Mouse (Mus musculus): Measurements from ENCODE around the gene Kng2. TPM values are rescaled to one million over a fixed set of nuclear protein-coding genes. Genes with fewer than 3 reads are reported as not detected.
"Not testable (repeated sequence)": the region's sequence is repeated elsewhere in the genome, so short reads cannot be mapped to it uniquely, and the experiment has no call there.

Gene Kng2
- polyA plus RNA-seq (2014; fragmentation: Nextera tagmentation; extraction: Ambion mirVana): 0.48 and 0.78 TPM in 2 replicates

DNA sequence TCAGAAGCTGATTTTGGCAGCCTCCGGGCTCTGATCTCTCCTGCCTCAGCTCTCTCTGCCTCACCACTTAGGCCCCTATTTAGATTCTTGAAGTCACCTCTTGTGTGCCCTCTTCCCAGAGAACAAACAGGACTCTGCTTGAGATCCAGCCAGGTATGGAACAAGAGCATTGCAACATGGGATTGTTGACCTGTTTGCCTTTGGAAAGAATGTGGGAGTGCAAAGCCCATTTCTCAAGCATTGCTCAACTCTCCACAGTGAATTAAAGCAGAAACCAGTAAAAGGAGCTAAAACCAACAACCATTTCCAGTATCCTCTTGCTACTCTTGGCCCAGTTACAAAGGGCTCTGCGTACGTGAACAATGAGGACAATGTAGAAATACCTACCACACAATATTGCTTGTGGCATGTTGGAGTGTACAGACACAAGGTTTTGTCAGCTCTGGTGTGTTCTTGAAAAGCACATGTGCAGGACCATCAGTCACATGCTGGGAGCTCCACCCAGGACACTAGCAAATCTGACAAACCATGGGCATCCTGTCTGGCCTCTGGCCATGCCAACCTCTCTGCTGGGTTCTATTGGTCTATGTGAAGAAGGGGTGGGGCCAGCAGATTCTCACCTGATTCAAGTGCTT lies at the start of gene Kng2:
Gene Kng2 (minus strand): TSS at position 517 of the 635 bp plus-strand sequence.
- not testable (repeated sequence) for H3K27ac ChIP-seq (ENCODE audit: low read depth, low read length); H3K4me3 ChIP-seq (ENCODE audit: low read depth, low read length); H3K4me1 ChIP-seq (ENCODE audit: control insufficient read depth, insufficient read depth, low read length); H3K27me3 ChIP-seq (ENCODE audit: control insufficient read depth, insufficient read depth, low read length); H3K9ac ChIP-seq (replicated peaks; ENCODE audit: low read depth, low read length); H3K9me3 ChIP-seq (ENCODE audit: control insufficient read depth, low read length); ATAC-seq (ENCODE audit: low read depth); H3K36me3 ChIP-seq (ENCODE audit: control insufficient read depth, insufficient read depth, low read length); H3K4me2 ChIP-seq (ENCODE audit: low read depth, low read length)
- 67% methylated on average over 3 of the region's 3 CpGs for WGBS

DNA sequence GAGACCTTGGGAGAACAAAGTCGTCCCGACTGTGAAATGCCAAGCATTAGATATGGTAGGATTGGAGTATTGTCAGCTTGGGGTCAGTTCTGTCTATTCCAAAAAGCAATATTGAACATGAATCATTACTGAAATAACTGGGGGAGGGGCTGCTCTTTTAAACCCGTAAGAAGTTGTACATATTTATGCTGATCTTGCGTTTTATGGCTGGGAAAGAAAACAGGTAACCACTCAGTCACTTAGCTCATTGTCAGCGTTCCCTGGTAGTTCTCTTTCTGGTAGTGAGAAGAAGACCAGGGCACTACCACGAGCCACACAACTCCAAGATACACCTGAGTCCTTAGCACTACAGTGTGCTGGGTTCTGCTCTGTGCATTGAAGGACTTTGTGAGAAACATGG lies 48.2 kb upstream of the Kng2 start:
- not testable (repeated sequence) for H3K9me3 ChIP-seq (ENCODE audit: control insufficient read depth, low read length); ATAC-seq (ENCODE audit: low read depth); H3K27ac ChIP-seq (ENCODE audit: low read depth, low read length); H3K36me3 ChIP-seq (ENCODE audit: control insufficient read depth, insufficient read depth, low read length); H3K4me1 ChIP-seq (ENCODE audit: control insufficient read depth, insufficient read depth, low read length); H3K27me3 ChIP-seq (ENCODE audit: control insufficient read depth, insufficient read depth, low read length); H3K4me3 ChIP-seq (ENCODE audit: low read depth, low read length); H3K4me2 ChIP-seq (ENCODE audit: low read depth, low read length); H3K9ac ChIP-seq (replicated peaks; ENCODE audit: low read depth, low read length)
- 81% methylated on average over 6 of the region's 6 CpGs for WGBS

DNA sequence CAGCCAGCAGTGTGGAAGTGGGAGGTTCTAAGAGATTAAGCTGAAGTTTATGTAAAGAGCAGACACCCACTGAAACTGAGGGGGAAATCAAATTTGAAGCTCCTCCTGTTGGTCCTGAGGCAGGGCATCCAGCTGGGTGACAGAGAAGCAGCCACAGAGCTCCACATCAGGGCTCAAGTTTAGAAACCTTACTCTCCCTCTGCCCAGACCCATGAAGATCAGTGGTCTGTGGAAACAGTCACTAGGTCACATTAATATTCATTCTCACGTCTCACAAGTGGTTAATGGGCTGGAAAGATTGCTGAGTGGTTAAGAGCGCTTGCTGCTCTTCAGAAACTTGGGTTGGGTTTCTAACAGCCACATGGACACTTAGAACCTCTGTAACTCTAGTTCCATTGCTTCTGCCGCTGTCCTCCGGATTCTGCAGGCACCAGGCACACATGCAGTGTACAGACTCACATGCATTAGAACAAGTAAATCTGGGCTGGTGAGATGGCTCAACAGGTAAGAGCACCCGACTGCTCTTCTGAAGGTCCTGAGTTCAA lies 31.6 kb upstream of the Kng2 start:
- H3K9ac ChIP-seq (replicated peaks; ENCODE audit: low read depth, low read length); H3K27ac ChIP-seq (ENCODE audit: low read depth, low read length); H3K4me3 ChIP-seq (ENCODE audit: low read depth, low read length); H3K4me1 ChIP-seq (ENCODE audit: control insufficient read depth, insufficient read depth, low read length); ATAC-seq (ENCODE audit: low read depth); H3K36me3 ChIP-seq (ENCODE audit: control insufficient read depth, insufficient read depth, low read length); H3K27me3 ChIP-seq (ENCODE audit: control insufficient read depth, insufficient read depth, low read length); H3K9me3 ChIP-seq (ENCODE audit: control insufficient read depth, low read length); H3K4me2 ChIP-seq (ENCODE audit: low read depth, low read length): not testable (repeated sequence)
- 68% methylated on average over 5 of the region's 5 CpGs for WGBS

DNA sequence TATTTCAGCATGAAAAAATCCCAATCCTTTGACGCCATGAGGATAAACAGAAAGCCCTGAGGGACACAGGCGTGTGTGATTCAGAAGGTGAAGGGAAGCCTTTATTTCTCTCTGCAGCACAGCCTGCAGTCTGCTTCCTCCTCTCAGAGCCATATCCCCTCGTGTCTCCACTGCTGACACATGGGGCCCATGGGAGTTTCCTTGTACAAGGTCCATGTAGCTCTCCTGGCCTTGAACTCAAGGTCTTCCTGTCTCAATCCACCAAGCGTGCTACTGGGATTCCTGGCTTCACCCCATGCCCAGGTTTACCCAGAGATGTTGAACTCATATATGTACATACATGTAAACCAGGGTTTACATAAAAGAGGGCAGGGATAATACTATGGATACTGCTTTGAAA lies 30.3 kb upstream of the Kng2 start:
- H3K27me3 ChIP-seq (ENCODE audit: control insufficient read depth, insufficient read depth, low read length); H3K4me3 ChIP-seq (ENCODE audit: low read depth, low read length); H3K9me3 ChIP-seq (ENCODE audit: control insufficient read depth, low read length); ATAC-seq (ENCODE audit: low read depth); H3K27ac ChIP-seq (ENCODE audit: low read depth, low read length); H3K36me3 ChIP-seq (ENCODE audit: control insufficient read depth, insufficient read depth, low read length); H3K4me2 ChIP-seq (ENCODE audit: low read depth, low read length); H3K9ac ChIP-seq (replicated peaks; ENCODE audit: low read depth, low read length); H3K4me1 ChIP-seq (ENCODE audit: control insufficient read depth, insufficient read depth, low read length): not testable (repeated sequence)
- 67% methylated on average over 4 of the region's 4 CpGs for WGBS

DNA sequence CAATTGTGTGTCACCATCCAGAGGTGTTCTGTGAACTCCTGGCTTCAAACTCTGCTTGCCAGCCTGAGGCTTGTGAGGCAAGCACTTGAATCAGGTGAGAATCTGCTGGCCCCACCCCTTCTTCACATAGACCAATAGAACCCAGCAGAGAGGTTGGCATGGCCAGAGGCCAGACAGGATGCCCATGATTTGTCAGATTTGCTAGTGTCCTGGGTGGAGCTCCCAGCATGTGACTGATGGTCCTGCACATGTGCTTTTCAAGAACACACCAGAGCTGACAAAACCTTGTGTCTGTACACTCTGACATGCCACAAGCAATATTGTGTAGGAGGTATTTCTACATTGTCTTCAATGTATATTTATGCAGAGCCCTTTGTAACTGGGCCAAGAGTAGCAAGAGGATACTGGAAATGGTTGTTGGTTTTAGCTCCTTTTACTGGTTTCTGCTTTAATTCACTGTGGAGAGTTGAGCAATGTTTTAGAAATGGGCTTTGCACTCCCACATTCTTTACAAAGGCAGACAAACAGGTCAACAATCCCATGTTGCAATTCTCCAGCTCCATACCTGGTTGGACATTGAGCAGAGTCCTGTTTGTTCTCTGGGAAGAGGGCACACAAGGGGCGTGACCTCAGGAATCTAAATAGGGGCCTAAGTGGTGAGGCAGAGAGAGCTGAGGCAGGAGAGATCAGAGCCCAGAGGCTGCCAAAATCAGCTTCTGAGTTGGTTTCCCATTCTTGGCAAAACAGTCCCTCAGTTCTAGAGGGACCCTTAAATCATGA lies 28.6 kb upstream of the Kng2 start, which contains the start of gene Kng1:
Gene Kng1 (plus strand): TSS at position 198 of the 780 bp plus-strand sequence.
- H3K4me2 ChIP-seq (ENCODE audit: low read depth, low read length); H3K9me3 ChIP-seq (ENCODE audit: control insufficient read depth, low read length); H3K4me3 ChIP-seq (ENCODE audit: low read depth, low read length); H3K9ac ChIP-seq (replicated peaks; ENCODE audit: low read depth, low read length); H3K27me3 ChIP-seq (ENCODE audit: control insufficient read depth, insufficient read depth, low read length); ATAC-seq (ENCODE audit: low read depth); H3K36me3 ChIP-seq (ENCODE audit: control insufficient read depth, insufficient read depth, low read length); H3K4me1 ChIP-seq (ENCODE audit: control insufficient read depth, insufficient read depth, low read length); H3K27ac ChIP-seq (ENCODE audit: low read depth, low read length): not testable (repeated sequence)
- 78% methylated on average over 1 of the region's 1 CpGs for WGBS

DNA sequence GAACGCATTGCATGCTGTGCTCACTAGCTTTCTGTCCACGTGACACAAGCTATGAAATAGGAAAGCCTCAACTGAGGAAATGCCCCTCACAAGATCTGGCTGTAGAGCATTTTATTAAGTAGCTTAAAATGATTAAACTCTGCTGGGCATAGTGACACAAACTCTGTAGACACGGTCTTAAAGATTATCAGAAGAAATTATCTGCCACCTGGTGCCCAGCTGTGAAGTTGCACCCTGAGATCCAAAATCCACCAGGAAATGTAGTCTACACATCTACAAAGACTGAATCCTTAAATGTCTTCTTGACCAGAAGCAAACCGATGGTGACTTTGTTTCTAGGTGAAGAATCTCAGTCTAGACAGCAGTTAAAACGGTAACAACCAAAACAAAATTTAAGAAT lies 17.0 kb upstream of the Kng2 start:
- ATAC-seq (ENCODE audit: low read depth): no peak
- H3K9me3 ChIP-seq (ENCODE audit: control insufficient read depth, low read length): no peaks in the 10 kb centered on the region
- no peak overlapping the region for H3K27ac ChIP-seq (ENCODE audit: low read depth, low read length)
- no peak overlapping the region for H3K4me3 ChIP-seq (ENCODE audit: low read depth, low read length)
- H3K36me3 ChIP-seq (ENCODE audit: control insufficient read depth, insufficient read depth, low read length): no peaks in the 10 kb centered on the region
- WGBS: 67% methylated on average over 5 of the region's 5 CpGs
- H3K9ac ChIP-seq (replicated peaks; ENCODE audit: low read depth, low read length): no peak overlapping the region
- no peak overlapping the region for H3K4me2 ChIP-seq (ENCODE audit: low read depth, low read length)
- H3K4me1 ChIP-seq (ENCODE audit: control insufficient read depth, insufficient read depth, low read length): no peaks in the 10 kb centered on the region
- H3K27me3 ChIP-seq (ENCODE audit: control insufficient read depth, insufficient read depth, low read length): no peaks in the 10 kb centered on the region

DNA sequence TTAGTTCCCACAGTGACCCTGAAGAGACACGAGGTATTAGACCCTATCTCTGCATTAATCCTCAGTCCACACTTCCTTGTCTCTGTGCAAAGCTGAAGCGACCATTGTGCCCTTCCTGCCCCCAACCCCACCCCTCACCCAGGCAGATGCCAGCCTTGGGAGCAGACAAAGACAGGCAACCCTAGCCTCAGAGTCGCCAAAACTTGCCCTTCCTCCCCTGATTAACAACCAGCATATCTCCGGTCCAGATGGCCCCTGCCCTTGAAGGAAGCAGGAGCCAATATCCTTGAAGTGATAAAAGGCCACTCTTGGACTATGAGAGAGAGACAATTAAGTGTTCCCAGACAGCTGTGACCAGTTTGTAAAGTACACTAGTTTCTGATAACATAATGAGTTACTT lies 11.6 kb upstream of the Kng2 start:
- Histone ChIP-seq H3K27me3 (ENCODE audit: control insufficient read depth, insufficient read depth, low read length) (no peaks in the 10 kb centered on the region), H3K27ac (ENCODE audit: low read depth, low read length) (no peak overlapping the region), H3K4me2 (ENCODE audit: low read depth, low read length) (no peak overlapping the region), H3K4me1 (ENCODE audit: control insufficient read depth, insufficient read depth, low read length) (no peaks in the 10 kb centered on the region), H3K36me3 (ENCODE audit: control insufficient read depth, insufficient read depth, low read length) (no peaks in the 10 kb centered on the region), H3K9ac (replicated peaks; ENCODE audit: low read depth, low read length) (no peak overlapping the region), H3K9me3 (ENCODE audit: control insufficient read depth, low read length) (no peaks in the 10 kb centered on the region), H3K4me3 (ENCODE audit: low read depth, low read length) (no peak overlapping the region)
- 60% methylated on average over 4 of the region's 4 CpGs for WGBS
- ATAC-seq (ENCODE audit: low read depth): no peak

DNA sequence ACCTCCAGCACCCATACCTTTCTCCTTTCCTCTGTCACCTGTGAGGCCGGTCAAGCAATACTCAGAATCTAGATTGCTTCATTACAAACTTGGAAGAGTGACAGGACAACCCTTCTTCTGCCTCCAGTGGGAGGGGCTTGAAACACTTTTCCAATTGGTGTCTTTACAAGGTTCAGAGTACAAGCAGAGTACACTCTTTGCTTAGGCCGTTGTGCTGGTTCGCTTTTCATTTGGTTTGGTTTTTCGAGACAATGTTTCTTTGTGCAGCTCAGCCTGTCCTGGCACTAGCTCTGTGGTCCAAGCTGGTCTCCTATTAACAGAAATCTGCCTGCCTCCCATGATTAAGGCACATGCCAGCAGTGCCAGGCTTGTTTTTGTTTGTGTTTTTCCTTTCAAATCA lies 10.0 kb upstream of the Kng2 start:
- 88% methylated on average over 4 of the region's 4 CpGs for WGBS
- Histone ChIP-seq H3K4me1 (ENCODE audit: control insufficient read depth, insufficient read depth, low read length) (no peaks in the 10 kb centered on the region), H3K4me3 (ENCODE audit: low read depth, low read length) (no peak overlapping the region), H3K9ac (replicated peaks; ENCODE audit: low read depth, low read length) (no peak overlapping the region), H3K4me2 (ENCODE audit: low read depth, low read length) (no peak overlapping the region), H3K36me3 (ENCODE audit: control insufficient read depth, insufficient read depth, low read length) (no peaks in the 10 kb centered on the region), H3K27ac (ENCODE audit: low read depth, low read length) (no peak overlapping the region), H3K27me3 (ENCODE audit: control insufficient read depth, insufficient read depth, low read length) (no peaks in the 10 kb centered on the region), H3K9me3 (ENCODE audit: control insufficient read depth, low read length) (no peaks in the 10 kb centered on the region)
- ATAC-seq (ENCODE audit: low read depth): no peak

DNA sequence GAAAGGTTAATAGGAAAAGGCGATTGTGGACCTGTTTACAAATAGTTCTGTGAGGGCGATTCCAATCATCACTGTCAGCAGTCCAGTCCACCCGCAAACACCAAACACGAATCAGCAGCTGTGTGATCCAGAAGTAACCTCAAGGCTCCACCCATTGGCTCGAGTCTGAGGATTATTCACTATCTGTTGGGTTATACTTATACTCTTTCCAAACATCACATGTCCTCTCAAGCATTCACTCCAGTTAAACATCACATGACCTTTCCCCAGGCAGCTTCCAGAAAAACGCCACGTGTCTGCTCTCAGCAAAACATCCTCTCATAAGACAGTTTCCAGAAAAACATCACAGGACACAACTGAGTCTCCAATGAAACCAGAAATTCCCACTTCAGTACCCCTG lies 8.5 kb upstream of the Kng2 start:
- Histone ChIP-seq H3K4me3 (ENCODE audit: low read depth, low read length) (no peak overlapping the region), H3K9ac (replicated peaks; ENCODE audit: low read depth, low read length) (no peak overlapping the region), H3K36me3 (ENCODE audit: control insufficient read depth, insufficient read depth, low read length) (no peaks in the 10 kb centered on the region), H3K4me1 (ENCODE audit: control insufficient read depth, insufficient read depth, low read length) (no peaks in the 10 kb centered on the region), H3K9me3 (ENCODE audit: control insufficient read depth, low read length) (no peaks in the 10 kb centered on the region), H3K27me3 (ENCODE audit: control insufficient read depth, insufficient read depth, low read length) (no peaks in the 10 kb centered on the region), H3K4me2 (ENCODE audit: low read depth, low read length) (no peak overlapping the region), H3K27ac (ENCODE audit: low read depth, low read length) (no peak overlapping the region)
- WGBS: 84% methylated on average over 7 of the region's 7 CpGs
- no peak for ATAC-seq (ENCODE audit: low read depth)
